Mouse (Mus musculus) cerebellum, adult 2 months (tissue): ENCODE data around the gene Ndufa13.

Source experiments
- CTCF ChIP-seq: fragments of 200-500 bp; IDR thresholded peaks from 2 replicates; pipeline ENCODE4 v1.5.1; 2011; ENCODE audit warnings: low read depth, mild to moderate bottlenecking, control low read depth, low read length, moderate library complexity, borderline replicate concordance; ENCODE audit not compliant: insufficient read depth
- POLR2A ChIP-seq: fragments of 200-500 bp; IDR thresholded peaks from 2 replicates; pipeline ENCODE4 v1.6.1; 2011; ENCODE audit warnings: low read length, control low read depth, borderline replicate concordance; ENCODE audit not compliant: insufficient read depth

DNA sequence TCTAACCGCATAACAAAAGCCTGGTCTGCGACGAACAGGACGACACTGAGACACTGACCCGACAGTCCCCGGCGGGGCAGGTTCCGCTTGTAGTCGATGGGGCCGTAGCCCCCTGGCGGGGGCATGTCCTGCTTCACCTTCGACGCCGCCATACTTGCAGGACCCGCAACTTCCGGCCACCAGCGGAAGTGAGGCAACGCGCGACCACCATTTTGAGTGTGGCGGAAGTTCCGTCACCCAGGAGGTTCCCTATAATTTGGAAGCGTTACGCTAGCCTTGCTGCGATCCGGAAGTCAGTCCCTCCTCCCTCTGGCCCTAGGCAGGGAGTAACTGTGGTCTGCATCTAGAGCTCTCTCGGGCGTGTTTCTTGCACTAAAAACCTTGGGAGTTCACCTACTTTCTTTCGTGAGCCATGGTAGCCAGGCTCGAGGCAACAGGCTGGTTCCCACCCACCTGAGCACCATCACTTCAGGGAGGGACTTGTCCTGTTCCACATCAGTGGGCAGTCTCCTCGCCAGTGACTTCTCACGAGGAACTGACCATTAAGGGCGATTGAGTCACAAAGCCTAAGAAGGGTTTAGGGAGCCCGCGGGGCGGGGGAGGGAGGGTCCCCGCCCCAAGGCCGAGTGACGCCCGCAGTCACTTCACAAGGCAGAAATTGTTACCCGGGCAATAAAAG, 735 bp downstream of the Ndufa13 start:
- TF ChIP-seq CTCF: peak; percentile 48; the same call in 1 of the 2 replicates
- peak; percentile 88 for TF ChIP-seq POLR2A
